Mouse (Mus musculus): ENCODE data around the gene Best1.

The Best1 gene

GRCm38 (mm10) chr19:9968081-9968787 lies 33.2 kb downstream of the Best1 start:
- in situ Hi-C loops (cut with MboI, MseI): no loop called here

DNA sequence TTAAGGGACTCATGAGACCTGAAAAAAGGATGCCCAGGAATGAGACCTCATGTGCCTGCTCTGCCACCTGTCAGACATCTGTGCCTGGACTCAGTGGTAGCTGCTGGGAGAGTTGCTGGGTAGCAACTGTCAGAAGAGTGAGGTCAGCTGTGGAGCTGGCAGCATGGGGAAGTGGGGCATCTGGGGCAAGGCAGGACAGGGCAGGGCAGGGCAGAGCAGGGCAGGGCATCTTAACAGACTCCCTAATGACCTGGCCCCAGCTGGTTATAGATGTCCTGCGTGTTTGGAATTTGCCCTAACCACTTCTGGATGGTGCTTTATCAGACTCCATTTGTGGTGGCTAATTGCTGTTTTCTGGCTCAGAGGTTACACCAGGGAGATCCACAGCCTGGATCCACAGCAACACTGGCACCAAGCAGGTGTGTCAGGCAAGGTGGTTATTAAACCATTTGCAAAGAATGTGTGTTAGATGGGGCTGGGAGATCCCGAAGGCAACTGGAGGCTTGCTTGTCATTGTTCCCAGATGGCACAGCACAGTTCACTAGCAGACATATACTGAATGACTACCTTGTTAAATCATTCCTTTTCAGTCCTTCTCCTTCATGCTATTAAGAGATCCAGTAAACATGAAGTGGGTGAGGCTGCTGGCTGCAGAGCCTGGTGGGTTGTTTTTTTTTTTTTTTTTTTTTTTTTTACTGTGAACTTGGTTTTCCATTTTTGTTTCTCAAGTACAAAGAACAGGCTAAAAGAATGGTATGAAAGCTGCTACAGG lies 35.2 kb downstream of the Best1 start:
- in situ Hi-C loops (cut with MboI, MseI): no loop called here

DNA sequence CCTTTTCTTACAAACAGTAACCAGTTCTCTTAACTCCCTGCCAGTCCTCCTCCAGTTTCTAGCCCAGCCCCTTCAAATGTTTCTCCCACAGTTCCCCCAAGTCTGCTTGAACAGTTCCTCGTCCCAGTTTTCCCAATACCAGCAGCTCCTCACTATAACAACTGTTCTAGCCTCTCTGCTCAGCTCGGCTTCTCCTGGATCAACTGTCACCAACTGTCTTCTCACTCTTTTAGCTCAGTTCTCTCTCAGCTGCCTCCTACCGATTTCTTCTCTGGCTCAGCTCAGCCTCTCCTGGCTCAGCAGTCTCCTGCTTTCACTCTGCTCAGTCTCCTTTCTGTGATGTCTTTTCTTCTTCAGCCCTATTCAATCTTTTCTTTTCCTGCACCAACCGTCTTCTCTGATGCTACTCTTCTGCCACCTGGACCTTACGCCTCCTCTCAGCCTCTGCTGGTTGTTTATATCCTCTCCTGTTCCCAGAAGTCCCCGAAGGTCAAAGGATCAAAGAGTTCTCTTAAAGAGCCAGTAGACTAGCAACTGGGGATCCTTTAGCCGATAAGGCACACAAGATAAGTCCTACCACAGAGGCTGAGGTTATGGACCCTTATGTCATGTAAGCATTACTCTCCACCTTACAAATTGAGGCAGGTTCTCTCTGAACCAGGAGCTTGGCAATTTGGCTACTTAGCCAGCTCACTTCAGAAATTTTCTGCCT lies 37.1 kb downstream of the Best1 start:
- in situ Hi-C loops (cut with MboI, MseI): no loop called here

DNA sequence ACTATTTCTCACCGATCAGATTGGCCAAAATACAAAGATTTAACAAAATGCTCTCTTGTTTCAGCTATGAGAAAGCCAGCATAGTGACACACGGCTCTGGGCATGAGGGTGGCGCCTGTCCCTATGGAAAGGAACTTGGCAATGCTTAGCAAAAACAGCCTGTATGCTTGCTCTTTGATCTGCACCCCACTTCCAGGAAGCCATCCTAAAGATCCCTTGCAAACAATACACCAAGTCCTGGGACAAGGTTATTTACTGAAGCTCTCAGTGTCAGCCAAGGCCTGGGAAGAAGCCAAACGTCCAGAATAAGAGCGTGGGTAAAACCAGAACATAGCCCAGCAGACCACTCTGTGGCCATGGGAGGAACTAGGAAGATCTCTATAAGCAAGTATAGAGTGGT lies 40.7 kb downstream of the Best1 start:
- in situ Hi-C loops (cut with MboI, MseI): no loop called here

- in situ Hi-C loops (cut with MboI, MseI): no loop called here
These were observed 43.5 kb downstream of the Best1 start for GRCm38 (mm10) chr19:9957965-9958364.

GRCm38 (mm10) chr19:9956624-9957388 lies 44.6 kb downstream of the Best1 start:
- in situ Hi-C loops (cut with MboI, MseI): no loop called here

DNA sequence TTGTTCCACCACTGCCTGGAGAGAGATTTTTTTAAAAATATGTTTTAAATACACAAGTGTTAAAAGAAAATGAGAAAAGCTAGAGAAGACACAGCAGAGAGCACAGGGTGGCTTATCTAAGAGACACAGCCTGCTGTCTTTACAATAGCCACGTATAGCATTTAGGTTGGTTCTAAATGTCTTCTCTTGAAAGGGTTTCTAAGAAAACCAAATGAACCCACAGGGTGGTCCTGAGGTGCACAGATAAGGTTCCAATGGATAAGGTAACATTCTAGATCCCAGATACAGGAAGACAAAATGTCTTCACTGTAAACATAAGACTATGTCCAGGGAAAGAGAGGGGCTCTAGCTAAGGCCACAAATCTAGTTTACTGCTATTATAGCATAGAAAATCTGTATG lies 46.0 kb downstream of the Best1 start:
- in situ Hi-C loops (cut with MboI, MseI): no loop called here

- in situ Hi-C loops (cut with MboI, MseI): no loop called here
These were observed 46.6 kb downstream of the Best1 start for GRCm38 (mm10) chr19:9954811-9955202.

DNA sequence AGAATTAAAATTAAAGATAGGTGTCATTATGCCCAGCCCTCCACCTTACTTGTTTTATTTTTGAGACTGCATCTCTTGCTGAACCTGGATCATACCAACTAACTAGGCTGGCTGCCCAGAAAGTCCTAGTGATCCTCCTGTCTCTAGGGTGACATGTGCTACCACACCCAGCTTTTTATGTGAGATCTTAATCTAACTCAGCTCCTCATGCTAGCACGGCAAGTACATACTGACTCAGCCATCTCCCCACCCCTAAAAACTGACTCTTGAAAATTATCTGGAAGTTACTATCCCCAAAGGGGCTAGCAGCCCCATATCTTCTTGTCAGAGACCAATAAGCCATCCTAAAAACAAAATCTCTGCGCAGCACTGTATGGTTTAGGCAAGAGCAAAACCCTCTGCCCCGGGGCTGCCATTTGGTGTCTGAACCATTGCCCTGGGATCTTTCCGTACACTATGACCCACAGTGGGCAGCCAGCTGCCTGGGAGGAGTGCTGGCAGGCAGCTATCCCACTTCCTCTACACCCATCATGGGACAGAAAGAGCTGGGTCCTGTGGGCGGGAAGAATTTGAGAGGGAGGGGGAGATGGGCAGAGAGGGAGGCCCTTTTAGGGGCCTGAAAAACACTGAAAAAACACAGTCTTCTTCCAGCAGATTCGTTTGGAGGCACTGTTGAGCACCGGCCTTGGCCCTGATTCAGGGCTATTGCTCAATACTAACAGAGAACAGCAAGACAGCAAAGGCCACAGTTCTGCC lies 47.2 kb downstream of the Best1 start:
- in situ Hi-C loops (cut with MboI, MseI): no loop called here

DNA sequence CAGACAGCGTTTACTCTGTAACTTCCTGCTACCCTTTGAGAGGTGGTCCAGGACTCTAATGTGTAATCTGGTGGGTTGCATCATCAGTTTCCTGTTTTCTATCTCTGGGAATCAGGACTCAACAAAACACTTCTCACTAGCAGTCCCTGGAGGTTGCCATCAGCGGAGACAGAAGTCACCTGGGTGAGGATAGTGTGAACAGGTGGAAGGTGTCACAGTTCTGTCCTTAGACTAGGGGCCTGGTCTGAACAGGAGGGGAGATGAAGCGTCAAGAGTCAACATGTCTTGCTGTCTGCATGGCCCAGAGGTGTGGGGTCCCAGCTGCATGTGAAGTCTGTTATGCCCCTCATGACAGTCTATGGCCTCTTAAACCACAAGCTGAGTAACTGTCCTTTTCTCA lies 48.5 kb downstream of the Best1 start:
- in situ Hi-C loops (cut with MboI, MseI): no loop called here

GRCm38 (mm10) chr19:9952390-9952789 lies 49.0 kb downstream of the Best1 start:
- in situ Hi-C loops (cut with MboI, MseI): no loop called here

- in situ Hi-C loops (cut with MboI, MseI): no loop called here
These were observed 54.4 kb downstream of the Best1 start for GRCm38 (mm10) chr19:9946986-9947385.

GRCm38 (mm10) chr19:9945800-9946564 lies 55.5 kb downstream of the Best1 start:
- in situ Hi-C loops (cut with MboI, MseI): no loop called here

DNA sequence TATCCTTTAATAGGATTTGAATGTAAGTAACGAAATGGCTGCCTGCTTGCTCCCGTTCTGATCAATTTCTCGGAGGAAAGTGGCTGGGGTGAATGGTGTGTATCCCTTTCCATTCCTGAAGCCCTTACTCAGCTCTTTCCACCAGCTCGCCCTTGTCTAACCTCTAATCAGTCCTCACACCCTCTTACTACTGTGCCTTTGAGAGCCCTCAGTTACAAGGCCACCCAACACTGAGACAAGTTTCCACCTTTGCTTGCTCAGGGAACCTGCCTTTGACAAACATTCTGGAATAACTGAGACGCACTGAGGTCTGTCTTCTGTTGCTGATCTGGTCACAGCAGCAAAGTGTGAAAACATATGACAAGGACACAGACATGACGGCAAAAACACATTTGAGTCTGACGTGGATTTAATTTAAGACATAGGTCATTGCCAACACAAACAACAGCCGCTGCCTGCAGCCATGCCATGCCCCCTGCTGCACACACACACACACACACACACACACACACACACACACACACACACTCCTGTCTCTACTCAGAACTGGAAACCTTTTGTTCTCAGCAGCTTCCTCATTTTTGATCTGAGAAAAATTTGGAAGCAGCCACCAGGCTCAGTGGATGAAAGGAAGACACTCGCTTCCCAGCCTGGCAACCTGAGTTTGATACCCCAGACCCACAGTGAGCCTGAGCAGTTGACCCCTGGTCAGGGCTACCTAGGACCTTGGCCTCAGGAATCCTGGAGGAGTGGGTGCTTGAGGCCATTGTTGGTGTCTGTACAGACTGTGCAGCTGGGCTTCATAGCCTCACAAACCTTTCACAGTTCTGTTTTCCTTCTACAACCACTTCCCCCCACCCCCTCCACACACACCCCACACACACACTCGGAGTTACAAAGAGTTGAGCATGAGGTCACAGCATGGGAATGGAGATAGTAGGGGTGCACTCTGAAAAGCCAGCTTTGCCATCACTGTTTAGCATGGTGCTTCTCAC lies 58.6 kb downstream of the Best1 start:
- in situ Hi-C loops (cut with MboI, MseI): no loop called here

- in situ Hi-C loops (cut with MboI, MseI): no loop called here
These were observed 59.6 kb downstream of the Best1 start for GRCm38 (mm10) chr19:9941809-9942208.

DNA sequence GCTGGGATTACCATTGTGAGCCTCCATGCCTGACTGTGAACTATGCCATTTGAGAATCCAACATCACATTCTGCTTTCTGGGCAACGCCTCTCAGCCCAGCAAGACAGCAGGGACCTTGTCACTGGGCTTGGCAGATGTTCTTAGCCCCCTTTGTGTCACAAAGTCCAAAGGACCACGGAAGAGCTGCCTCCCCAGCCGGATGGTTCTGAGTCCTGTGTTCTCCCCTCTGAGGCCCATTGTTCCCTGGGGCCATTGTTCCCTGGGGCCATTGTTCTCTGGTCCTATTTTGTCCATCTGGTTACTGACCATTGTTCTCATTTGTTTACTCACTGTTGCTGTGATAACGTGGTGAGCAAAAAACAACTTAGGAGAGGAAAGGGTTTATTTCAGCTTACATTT lies 60.5 kb downstream of the Best1 start:
- in situ Hi-C loops (cut with MboI, MseI): no loop called here

DNA sequence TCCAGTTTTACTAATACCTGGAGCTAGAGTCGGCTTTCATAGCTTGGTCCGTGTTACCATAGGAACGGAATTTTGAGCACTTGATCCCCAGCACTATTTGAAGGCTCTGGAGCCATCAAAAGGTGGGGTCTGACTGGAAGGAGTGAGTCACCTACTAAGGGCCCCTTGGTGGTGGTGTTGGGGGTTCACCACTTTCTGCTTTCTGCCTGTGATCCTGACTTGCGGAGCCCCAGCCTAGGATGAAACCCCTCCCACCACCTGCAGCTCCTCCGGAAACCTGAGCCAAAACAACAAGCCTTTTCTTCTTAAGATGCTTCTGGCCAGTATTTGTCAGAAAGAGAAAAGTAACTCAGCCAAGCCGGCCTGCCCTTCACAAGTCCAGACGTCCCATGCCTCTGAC lies 61.6 kb downstream of the Best1 start:
- in situ Hi-C loops (cut with MboI, MseI): no loop called here

GRCm38 (mm10) chr19:9938824-9939303 lies 62.6 kb downstream of the Best1 start:
- in situ Hi-C loops (cut with MboI, MseI): no loop called here

Measured in T-helper 1 cell (primary cell).